Mouse (Mus musculus): ENCODE measurements at regions not wholly inside any gene's neighbourhood (a gene's known extent, or its start where the extent isn't known, plus 50 kb on each side); places are given as distances from the start of the nearest gene placed in this dataset.
"Not testable (repeated sequence)": the region's sequence is repeated elsewhere in the genome, so short reads cannot be mapped to it uniquely, and the experiment has no call there.

DNA sequence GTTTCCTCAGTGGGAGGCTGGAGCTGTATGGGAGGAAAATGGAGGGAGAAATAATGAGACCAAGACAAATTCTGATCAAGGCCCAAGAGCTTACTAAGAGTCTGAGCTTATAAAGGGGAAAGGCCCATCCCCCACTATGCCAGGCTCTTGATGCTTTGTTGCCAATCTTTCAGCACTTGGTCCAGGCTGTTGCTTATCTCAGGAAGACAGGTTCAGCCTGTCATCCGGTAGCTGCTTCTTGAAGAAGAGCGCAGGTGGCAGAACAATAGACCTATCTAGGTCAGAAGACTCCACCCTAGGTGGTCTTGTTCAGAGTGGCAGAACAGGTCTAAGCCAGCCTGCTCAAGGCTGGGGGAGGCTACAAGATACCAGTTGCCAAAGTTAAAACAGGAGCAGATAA is 466.2 kb upstream of the Tbl1xr1 start:
- no peak for DNase-seq (ENCODE audit: low spot score)
- no peaks in the 10 kb centered on the region for H3K36me3 ChIP-seq
- WGBS: 86% methylated on average over 2 of the region's 2 CpGs
- H3K4me1 ChIP-seq: no peaks in the 10 kb centered on the region
- no peaks in the 10 kb centered on the region for H3K27me3 ChIP-seq (ENCODE audit: low read depth, poor library complexity, severe bottlenecking)
- H3K4me3 ChIP-seq: no peak overlapping the region
- no peak overlapping the region for H3K27ac ChIP-seq
- no peaks in the 10 kb centered on the region for H3K9me3 ChIP-seq (replicated peaks)

DNA sequence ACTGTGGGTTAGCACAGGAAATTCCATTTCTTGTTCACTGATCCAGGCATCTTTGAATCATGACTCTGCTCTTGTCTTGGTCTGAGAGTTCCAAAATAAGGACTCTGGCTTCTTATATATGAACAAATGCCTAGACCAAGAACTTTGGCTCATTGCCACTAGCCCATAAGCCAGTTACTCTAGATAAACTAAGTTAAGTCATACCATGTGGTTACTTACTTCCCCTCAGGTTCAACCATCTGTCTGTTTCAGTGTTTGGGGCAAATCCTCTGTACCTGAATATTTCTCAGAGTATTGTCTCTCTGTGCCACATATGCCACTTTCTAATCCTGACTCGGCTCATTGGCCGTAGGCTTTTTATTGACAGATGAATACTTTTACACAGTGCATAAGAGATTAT is 454.7 kb upstream of the Tbl1xr1 start:
- Histone ChIP-seq H3K27me3 (ENCODE audit: low read depth, poor library complexity, severe bottlenecking) (no peaks in the 10 kb centered on the region), H3K27ac (no peak overlapping the region), H3K9me3 (replicated peaks) (no peaks in the 10 kb centered on the region), H3K36me3 (no peaks in the 10 kb centered on the region), H3K4me1 (no peaks in the 10 kb centered on the region), H3K4me3 (no peak overlapping the region)
- no peak for DNase-seq (ENCODE audit: low spot score)
- WGBS: 87% methylated on average over 2 of the region's 2 CpGs

DNA sequence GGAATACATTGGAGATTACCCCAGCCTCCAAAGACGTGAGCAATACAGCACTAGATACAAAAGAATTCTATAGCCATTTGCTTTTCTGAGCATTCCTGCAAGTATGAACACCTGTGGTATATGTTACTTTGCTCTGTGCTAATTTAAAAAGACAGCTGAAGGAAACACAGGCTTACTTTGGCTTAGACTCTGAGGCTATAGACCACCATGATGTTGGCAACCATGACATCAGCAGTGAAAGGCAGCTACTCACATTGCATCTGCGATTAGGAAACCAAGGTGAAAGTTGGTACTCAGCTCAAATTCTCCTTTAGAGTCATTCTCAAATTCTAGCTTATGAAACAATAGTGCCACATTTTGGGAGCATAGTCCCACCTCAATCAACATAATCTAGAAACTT is 451.4 kb upstream of the Tbl1xr1 start:
- DNase-seq (ENCODE audit: low spot score): no peak
- no peaks in the 10 kb centered on the region for H3K36me3 ChIP-seq
- 89% methylated on average over 2 of the region's 2 CpGs for WGBS
- H3K9me3 ChIP-seq (replicated peaks): no peaks in the 10 kb centered on the region
- H3K4me3 ChIP-seq: no peak overlapping the region
- no peaks in the 10 kb centered on the region for H3K27me3 ChIP-seq (ENCODE audit: low read depth, poor library complexity, severe bottlenecking)
- H3K4me1 ChIP-seq: no peaks in the 10 kb centered on the region
- no peak overlapping the region for H3K27ac ChIP-seq

DNA sequence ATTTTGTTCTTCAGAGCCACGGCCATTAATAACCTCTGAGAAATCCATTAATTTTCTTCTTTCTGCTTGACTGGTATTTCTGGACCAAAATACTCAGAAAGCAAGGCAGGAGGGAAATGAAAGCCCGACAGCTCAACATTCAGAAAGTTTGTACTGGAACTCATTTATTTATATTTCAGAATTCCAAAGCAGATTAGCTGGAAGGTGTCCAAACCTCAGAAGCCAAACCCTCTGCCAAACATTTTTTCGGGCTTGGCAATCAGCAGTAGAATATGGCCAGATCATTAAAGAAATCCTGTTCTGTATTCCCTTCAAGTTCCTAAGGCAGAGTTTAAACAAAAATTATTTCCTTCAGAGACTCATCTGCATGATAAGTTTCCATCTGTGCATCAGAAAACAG is 450.4 kb upstream of the Tbl1xr1 start:
- Histone ChIP-seq H3K27me3 (ENCODE audit: low read depth, poor library complexity, severe bottlenecking) (no peaks in the 10 kb centered on the region), H3K4me3 (no peak overlapping the region), H3K36me3 (no peaks in the 10 kb centered on the region), H3K27ac (no peak overlapping the region), H3K4me1 (no peaks in the 10 kb centered on the region), H3K9me3 (replicated peaks) (no peaks in the 10 kb centered on the region)
- DNase-seq (ENCODE audit: low spot score): no peak
- WGBS: 79% methylated on average over 3 of the region's 3 CpGs

DNA sequence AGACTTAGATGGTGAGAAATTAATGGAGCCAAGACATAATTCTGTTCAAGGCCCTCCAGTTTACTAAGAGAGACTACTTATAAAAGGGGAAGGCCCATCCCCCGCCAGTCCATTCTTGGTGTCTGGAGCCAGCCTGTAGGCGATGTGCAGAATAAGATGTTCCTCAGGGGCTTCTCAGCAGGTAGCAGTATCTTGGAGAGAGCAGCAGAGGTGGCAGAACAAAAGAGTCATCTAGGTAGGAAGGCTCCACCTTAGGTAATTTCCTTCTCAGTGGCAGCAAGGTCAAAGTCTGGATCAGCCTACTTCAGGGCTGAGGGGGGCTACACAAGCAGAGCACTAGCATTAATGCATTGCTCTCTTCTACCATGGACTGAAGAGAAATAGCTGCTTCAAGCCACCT is 449.4 kb upstream of the Tbl1xr1 start:
- H3K4me1 ChIP-seq; H3K4me3 ChIP-seq; H3K27me3 ChIP-seq (ENCODE audit: low read depth, poor library complexity, severe bottlenecking); H3K27ac ChIP-seq; H3K36me3 ChIP-seq; DNase-seq (ENCODE audit: low spot score); H3K9me3 ChIP-seq (replicated peaks): not testable (repeated sequence)
- 93% methylated on average over 2 of the region's 2 CpGs for WGBS

DNA sequence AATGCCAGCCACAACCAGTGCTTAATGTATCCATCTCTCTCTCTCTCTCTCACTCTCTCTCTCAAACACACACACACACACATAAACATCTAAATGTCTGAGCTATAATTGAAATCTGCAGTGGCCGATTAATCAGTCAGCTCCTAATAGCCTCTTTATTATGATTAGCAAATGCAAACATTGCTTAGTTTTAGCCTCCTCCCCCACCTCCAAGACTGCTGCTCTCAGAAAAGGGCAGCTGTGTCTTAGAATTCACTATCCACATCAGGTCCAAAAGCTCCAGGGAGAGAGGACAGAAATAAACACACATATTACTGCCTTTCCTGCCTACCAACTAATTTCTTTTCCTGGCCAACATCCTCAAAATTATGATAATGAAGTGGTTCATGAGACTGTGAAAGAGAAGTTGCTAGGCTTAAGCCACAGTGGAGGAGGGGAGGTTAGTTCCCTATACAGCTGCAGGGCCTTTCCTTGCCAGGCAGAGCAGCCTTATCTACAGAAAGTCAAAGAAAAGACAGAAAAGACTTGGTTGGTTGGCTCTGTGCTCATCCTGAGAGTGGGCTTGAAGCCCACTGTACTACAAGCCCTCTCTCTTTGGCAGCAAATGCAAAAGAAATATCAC is 442.7 kb upstream of the Tbl1xr1 start:
- 46% methylated on average over 1 of the region's 1 CpGs for WGBS
- DNase-seq (ENCODE audit: low spot score): no peak
- H3K4me1 ChIP-seq: 0 out of 2 replicates have a peak, but pooled peaks cover 3% of the 10 kb centered on the region
- H3K4me3 ChIP-seq: no peak overlapping the region
- H3K36me3 ChIP-seq: no peaks in the 10 kb centered on the region
- H3K9me3 ChIP-seq (replicated peaks): no peaks in the 10 kb centered on the region
- no peak overlapping the region for H3K27ac ChIP-seq
- no peaks in the 10 kb centered on the region for H3K27me3 ChIP-seq (ENCODE audit: low read depth, poor library complexity, severe bottlenecking)

DNA sequence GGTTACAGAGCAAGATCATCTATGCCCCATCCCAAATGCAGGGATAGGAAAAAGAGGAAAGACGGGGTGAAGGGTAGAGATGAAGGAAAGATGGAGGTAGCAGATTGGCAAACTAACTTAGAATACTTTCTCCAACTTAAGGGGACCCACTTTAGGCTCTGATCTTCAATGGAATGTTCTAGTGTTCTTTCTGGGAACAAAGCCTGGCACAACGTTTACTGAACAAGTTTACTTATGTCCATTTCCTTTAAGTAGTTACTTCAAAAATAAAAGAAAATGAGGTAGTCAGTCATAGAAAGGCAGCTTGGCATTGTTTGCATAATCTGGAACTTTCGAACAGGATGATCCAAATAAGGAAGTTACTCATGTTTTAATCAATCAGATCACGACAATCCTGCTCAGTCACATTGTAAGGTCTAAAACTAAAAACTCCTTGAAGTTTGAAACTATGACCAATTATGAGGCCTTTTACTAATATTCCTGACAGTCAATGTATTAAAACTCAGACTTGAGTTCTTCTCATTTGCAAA is 441.7 kb upstream of the Tbl1xr1 start:
- Histone ChIP-seq H3K27ac (no peak overlapping the region), H3K4me1 (0 out of 2 replicates have a peak, but pooled peaks cover 3% of the 10 kb centered on the region), H3K9me3 (replicated peaks) (no peaks in the 10 kb centered on the region), H3K36me3 (no peaks in the 10 kb centered on the region), H3K27me3 (ENCODE audit: low read depth, poor library complexity, severe bottlenecking) (no peaks in the 10 kb centered on the region), H3K4me3 (no peak overlapping the region)
- WGBS: 88% methylated on average over 4 of the region's 4 CpGs
- no peak for DNase-seq (ENCODE audit: low spot score)

DNA sequence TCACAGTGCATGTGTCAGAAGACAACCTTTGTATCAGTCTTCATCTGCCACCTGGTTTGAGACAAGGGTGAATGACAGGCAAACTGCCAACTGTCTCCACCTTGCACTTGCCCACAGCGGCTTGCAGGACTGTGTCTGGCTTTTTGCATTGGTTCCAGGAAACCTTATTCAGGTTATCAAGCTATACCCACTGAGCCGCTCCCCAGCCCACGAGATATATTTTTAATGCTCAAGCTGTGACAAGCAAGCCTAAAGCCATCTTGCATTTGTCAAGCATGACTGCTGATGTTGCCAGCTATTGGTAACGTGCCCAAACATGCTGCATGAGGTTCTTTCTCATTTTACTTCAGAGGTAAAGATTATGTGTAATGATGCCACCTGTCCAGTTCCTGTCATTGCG is 437.6 kb upstream of the Tbl1xr1 start:
- H3K9me3 ChIP-seq (replicated peaks): no peaks in the 10 kb centered on the region
- H3K4me1 ChIP-seq: 0 out of 2 replicates have a peak, but pooled peaks cover under 1% of the 10 kb centered on the region
- H3K27ac ChIP-seq: no peak overlapping the region
- H3K4me3 ChIP-seq: no peak overlapping the region
- H3K27me3 ChIP-seq (ENCODE audit: low read depth, poor library complexity, severe bottlenecking): no peaks in the 10 kb centered on the region
- DNase-seq (ENCODE audit: low spot score): no peak
- H3K36me3 ChIP-seq: no peaks in the 10 kb centered on the region
- 87% methylated on average over 5 of the region's 5 CpGs for WGBS

DNA sequence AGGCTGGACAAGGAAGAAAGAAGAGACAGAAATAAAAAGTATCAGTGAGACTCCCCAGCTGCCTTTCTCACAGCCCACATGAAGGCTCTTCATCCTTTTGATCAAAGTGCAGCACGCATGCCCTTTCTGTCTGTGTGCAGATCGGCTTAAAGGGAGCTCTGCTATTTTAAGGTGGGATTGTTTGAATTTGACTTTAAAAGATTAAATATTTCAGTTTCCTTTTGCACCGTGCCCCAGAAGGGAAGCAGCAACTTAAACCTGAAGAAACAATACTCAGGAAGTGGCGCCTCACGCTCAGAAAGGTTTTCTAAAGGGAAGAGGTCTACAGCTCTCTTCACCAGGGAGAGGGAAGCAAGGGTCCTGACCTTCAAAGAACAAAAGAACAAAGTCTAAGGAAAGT is 436.9 kb upstream of the Tbl1xr1 start:
- Histone ChIP-seq H3K9me3 (replicated peaks) (no peaks in the 10 kb centered on the region), H3K27ac (no peak overlapping the region), H3K4me3 (no peak overlapping the region), H3K36me3 (no peaks in the 10 kb centered on the region), H3K4me1 (no peaks in the 10 kb centered on the region), H3K27me3 (ENCODE audit: low read depth, poor library complexity, severe bottlenecking) (no peaks in the 10 kb centered on the region)
- WGBS: 70% methylated on average over 5 of the region's 5 CpGs
- DNase-seq (ENCODE audit: low spot score): no peak

DNA sequence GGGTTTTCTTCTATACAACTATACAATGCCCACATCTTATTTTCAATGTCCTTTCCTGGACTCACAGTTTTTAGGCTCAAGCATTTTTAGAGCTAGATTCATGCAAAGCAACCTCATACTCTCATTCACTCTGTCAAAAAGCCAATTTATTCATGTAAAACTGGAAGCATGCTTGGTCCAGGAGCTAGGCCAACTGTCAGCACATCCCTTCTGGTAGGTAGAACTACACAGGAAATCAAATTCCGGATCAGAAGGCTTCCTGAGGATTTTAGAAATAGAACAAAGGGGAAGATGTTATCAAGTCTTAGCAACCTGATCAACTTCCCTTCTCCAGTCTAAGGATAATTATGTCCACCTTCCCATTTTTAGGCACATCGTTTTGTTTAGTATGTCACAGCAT is 432.4 kb upstream of the Tbl1xr1 start:
- 81% methylated on average over 2 of the region's 2 CpGs for WGBS

DNA sequence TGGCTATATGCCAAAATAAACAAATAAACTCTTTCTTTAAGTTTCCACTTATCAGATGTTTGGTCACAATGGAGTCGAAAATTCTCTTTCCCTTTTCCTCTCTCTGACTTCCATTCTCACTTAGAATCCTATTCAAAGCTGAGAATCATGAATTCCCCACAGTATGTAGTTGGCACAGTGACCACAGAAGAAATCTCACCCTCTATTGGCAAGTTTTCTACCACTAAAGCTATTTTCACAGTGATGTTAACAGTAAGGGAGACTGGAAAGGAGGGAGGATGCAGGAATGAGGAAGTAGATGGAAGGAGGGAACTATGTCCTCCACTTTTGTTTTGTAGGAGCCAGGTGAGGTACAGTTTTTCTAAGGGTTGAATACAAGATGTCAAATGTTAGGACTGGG is 431.2 kb upstream of the Tbl1xr1 start:
- WGBS: 84% methylated on average over 1 of the region's 1 CpGs
- H3K4me3 ChIP-seq: no peak overlapping the region
- H3K9me3 ChIP-seq (replicated peaks): no peaks in the 10 kb centered on the region
- H3K27ac ChIP-seq: no peak overlapping the region
- no peak for DNase-seq (ENCODE audit: low spot score)
- no peaks in the 10 kb centered on the region for H3K27me3 ChIP-seq (ENCODE audit: low read depth, poor library complexity, severe bottlenecking)
- no peaks in the 10 kb centered on the region for H3K36me3 ChIP-seq
- no peaks in the 10 kb centered on the region for H3K4me1 ChIP-seq

More for the DNA sequence above, 432.4 kb upstream of the Tbl1xr1 start:
- H3K4me1 ChIP-seq: no peaks in the 10 kb centered on the region
- H3K27ac ChIP-seq: no peak overlapping the region
- no peaks in the 10 kb centered on the region for H3K36me3 ChIP-seq
- H3K9me3 ChIP-seq (replicated peaks): no peaks in the 10 kb centered on the region
- DNase-seq (ENCODE audit: low spot score): no peak
- no peaks in the 10 kb centered on the region for H3K27me3 ChIP-seq (ENCODE audit: low read depth, poor library complexity, severe bottlenecking)
- no peak overlapping the region for H3K4me3 ChIP-seq

DNA sequence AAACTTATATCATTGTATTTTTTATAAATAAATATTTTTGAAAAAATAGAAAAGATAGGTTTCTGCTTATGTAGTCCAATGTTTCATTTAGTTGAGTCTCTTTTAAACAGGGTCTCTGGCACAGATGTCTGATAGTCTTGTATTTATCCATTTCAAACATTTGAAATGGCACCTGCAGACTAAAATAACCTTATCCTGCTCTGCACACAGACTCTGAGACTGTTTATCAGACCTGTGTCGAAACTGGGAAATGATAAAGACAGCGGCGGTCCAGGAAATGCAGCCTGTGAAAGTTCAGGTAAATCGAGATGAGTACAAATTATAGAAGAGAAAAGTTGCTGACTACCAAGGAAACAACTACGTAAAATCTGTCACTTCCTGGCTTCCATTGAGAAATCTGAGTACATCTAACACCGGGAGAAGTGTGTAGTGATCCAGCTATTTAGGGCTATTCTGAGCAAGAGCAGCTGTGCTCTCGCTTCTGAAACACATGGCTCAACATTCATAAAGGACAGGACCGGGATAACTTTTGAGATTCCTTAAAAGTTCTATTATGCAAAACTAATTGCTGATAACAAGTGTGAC is 426.5 kb upstream of the Tbl1xr1 start:
- DNase-seq (ENCODE audit: low spot score): no peak
- no peaks in the 10 kb centered on the region for H3K4me1 ChIP-seq
- no peak overlapping the region for H3K4me3 ChIP-seq
- H3K27me3 ChIP-seq (ENCODE audit: low read depth, poor library complexity, severe bottlenecking): no peaks in the 10 kb centered on the region
- H3K9me3 ChIP-seq (replicated peaks): no peaks in the 10 kb centered on the region
- H3K27ac ChIP-seq: no peak overlapping the region
- WGBS: 90% methylated on average over 8 of the region's 8 CpGs
- no peaks in the 10 kb centered on the region for H3K36me3 ChIP-seq

DNA sequence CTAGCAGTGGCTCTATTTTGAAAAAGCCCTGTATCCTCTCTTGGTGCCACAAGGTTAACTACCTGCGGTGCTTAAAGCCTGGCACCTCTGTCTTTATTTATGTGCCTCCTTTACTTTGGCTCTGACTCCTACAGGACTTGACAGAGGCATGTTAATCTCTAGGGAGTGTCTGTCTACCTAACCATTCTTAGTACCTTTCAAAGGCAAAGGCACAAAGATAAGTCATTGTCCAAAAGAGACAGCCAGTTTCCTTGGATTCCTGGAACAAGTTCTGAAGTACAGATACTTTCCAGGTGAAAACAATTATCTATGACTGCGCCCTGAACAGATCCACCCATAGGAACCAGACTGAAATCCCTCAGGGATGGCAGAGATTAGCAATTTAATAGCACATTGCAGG is 421.2 kb upstream of the Tbl1xr1 start:
- H3K27me3 ChIP-seq (ENCODE audit: low read depth, poor library complexity, severe bottlenecking): no peaks in the 10 kb centered on the region
- no peaks in the 10 kb centered on the region for H3K9me3 ChIP-seq (replicated peaks)
- H3K36me3 ChIP-seq: no peaks in the 10 kb centered on the region
- DNase-seq (ENCODE audit: low spot score): no peak
- H3K4me1 ChIP-seq: no peaks in the 10 kb centered on the region
- no peak overlapping the region for H3K27ac ChIP-seq
- no peak overlapping the region for H3K4me3 ChIP-seq
- WGBS: 89% methylated on average over 2 of the region's 2 CpGs
